Mouse (Mus musculus) urinary bladder, postnatal 14 days (tissue): ENCODE measurements around the gene Camta1.
A peak's percentile ranks its signal among the peaks of the same experiment; 100 is the strongest.

Experiments used
- DNase-seq: peaks from one replicate; pipeline ENCODE4 v3.0.0; 2021; ENCODE audit warnings: low spot score

Camta1 gene

GRCm38 (mm10) chr4:151682831-151683488 is 178.7 kb downstream of the Camta1 start:
- DNase-seq, result no peak

DNA sequence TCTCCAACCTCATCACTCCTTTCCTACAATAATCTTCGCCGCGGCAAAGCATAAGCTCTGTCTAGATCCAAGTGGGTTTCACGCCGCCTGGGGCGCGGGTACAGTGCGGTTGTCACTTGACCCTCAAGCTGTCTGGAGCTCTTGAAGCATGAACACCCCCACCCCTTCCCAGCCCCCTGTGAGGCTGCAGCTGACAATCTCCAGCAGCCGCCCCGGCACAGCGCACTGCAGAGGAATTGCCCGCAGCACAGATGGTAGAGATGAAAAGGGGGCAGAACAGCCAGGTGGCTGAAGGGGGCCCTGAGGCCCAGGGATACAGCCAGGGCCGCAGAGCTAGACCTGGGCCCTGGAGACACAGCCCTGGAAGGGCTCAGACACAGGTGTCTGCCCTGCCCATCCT is 189.2 kb downstream of the Camta1 start:
- no peak for DNase-seq

GRCm38 (mm10) chr4:151666411-151666901 is 195.2 kb downstream of the Camta1 start:
- DNase-seq, result no peak

GRCm38 (mm10) chr4:151661486-151661885 is 200.2 kb downstream of the Camta1 start:
- no peak for DNase-seq

DNA sequence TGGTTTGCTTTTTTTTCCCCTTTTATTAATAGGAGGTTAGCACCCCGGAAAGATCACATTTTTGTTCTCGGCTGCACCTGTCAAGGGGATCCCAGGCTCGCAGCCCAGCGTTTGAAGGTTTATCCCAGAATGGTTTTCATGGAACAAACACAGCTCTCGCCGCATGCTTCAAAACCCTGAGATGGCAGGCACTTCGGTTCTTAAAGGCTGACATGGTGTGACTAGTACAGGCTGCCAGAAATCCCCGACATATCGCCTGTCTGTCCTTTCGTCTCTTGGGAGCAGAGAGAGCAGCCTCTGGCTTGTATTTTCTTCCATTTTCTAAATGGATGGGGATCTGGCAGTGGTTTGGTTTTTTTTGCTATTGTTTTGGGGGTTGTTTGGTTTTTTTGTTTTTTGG is 205.2 kb downstream of the Camta1 start:
- DNase-seq, result no peak

DNA sequence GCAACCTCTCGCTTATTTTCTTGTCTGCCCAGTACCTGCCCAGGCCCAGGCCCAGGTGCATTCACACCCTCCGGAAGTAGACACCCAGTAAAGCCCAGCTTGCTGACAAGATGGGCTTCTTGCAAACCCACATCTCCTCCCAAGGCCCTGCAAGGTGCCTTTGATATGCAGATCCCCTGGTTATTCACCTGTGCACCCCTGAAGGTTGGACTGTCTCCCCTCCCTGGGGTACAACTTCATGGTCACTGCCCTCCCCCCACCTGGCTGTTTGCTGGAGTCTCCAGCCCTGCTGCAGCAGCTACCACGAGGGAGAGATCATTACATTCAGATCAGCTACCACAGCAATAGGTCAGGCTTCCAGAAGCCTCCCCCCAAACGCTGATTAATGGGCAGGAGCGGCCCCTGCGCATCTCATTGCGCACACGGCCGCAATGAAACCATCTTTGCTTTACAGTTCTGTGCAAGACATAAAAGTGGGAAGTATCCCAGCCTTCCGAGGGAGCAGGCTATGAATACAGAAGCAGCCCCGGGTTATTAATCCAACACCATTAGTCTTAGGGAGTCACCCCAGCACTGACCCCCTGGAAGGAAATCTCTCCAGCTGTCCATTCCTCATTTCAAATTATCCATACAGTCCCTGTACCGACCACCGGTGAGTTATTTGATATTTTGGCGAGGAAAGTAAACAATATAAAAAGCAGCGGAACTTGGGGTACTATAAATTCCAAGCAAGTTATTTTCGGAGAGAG is 205.9 kb downstream of the Camta1 start:
- DNase-seq, result no peak

- no peak for DNase-seq
Observed at GRCm38 (mm10) chr4:151655227-151655626, 206.4 kb downstream of the Camta1 start.

DNA sequence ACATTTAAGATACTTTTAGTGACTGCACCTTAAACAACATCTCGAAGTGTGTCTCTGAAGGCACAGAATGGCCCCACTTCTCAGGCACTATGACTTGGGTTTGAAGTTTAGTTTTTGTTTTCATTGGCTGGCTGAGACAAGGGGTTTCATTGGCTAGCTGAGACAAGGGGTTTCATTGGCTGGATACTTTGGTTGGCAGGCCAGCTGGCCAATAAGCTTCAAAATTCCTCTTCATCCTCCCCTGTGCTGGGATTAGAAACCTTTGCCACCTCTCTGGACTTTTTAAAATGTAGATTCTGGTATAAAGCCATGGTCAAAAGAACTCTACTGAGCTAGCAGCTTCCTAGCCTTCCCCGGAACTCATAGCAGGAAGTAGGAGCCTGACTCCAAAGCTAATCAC is 219.3 kb downstream of the Camta1 start:
- DNase-seq, result no peak

- no peak for DNase-seq
Observed at GRCm38 (mm10) chr4:151640971-151641370, 220.7 kb downstream of the Camta1 start.

DNA sequence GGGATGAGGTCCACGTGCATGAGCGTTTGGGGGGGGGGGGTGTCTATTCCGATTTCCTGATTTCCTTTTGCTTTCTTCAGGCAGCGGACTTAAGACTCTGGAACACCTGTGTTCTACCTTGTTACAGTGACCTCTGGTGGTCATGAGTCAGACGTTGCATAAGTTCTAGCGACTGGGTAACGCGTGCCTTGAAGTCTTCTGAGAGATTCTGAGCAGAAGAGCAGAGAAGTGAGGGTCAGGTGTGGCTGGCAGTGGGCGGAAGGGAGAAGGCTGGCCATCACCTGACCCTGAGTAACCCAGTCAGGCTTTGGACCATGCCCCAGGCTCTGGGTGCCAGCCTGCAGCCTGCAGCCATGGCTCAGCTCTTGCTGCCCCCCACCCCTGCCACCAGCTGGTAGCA is 222.7 kb downstream of the Camta1 start:
- peak; percentile 24 for DNase-seq

DNA sequence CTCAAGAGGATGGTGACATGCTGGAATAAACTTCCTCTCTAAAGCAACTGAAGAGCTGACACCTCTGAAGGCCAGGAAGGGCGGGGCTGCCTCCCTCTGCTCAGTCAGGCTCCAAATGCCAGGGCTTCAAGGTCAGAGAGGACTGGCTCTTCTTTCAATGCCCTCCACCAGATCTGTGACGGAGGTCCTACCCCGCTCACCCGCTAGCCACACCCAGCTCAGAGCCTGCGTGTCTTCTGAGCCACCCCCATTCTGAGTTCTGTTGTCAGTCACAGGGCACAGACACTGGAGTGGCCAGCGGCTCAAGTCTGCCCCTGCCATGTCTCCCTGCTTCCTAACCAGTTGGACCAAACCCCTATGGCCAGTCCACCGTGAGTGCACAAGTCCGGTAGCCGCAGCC is 224.3 kb downstream of the Camta1 start:
- DNase-seq, result no peak

GRCm38 (mm10) chr4:151634771-151635170 is 226.9 kb downstream of the Camta1 start:
- DNase-seq, result no peak

DNA sequence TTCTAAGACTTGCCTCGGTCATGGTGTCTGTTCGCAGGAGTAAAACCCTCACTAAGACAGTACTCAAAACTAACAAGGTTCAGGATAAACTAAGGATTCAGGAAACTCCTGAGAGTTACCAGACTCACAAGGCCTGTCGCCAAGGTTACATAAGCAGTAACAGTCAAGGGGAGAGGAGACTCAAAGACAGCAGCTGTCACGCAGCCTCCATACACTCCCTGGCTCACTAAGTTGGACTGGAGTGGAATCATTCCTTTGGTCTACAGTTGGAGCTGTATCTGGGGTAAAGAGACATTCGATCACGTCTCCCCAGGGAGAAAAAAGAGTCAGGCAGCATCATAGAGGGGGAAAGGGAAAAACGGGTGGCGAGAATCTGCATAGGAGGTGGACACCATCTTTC is 227.9 kb downstream of the Camta1 start:
- DNase-seq, result no peak

DNA sequence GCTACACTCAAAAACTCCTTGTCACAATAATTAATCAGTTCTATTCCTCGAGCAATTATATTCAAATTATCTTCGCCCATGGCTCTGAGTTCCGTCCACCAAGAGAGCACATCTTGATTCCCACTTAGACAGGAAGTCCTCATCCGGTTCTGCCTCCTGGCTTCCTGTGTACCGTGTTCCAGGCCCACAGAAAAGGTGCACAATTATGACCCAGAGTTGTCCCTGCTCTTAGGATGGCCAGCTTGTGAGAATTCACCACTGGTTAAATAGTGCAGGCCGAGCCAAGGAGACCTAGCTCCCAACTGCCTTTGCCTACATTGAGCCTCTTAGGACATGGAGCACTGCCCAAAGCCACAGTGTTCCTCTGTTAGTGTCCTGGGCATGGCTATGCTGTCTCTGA is 229.4 kb downstream of the Camta1 start:
- no peak for DNase-seq

DNA sequence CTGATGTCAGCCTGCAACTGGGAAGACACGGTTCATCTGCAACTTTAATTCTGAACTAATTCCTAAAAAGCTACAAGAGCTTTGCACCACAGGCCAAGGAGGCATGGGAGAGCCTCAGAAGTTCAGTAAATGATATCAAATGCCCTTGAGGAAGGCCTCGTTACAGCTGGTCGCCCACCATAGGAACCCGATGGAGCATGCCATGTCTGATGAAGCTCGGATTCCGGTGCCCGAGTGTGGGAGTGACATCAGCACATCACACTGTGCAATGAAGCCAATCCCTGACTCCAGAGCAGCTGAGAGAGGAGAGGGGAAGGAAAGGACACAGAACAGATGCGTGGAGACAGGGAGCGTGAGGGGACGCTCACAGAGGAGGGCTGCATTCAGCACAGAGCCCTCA is 231.0 kb downstream of the Camta1 start:
- DNase-seq, result no peak

DNA sequence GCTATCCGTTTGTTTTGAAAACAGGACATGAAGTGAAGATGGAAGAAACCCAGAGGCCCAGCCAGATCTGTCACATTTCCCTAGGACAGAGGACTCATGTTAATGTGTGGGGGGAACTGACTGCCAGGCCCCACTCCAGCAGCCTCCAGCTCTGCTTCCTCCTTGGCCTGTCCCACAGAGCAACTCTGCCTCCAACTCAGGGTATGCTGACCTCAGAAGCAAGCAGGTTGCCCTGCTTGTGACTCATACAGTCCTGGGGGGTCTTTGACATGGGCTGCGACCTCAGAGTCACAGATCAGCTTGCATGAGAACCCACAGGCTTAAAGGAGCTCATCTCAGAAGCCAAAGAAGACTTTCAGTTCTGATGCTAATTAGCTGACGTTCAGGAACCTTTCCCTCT is 231.4 kb downstream of the Camta1 start:
- no peak for DNase-seq

DNA sequence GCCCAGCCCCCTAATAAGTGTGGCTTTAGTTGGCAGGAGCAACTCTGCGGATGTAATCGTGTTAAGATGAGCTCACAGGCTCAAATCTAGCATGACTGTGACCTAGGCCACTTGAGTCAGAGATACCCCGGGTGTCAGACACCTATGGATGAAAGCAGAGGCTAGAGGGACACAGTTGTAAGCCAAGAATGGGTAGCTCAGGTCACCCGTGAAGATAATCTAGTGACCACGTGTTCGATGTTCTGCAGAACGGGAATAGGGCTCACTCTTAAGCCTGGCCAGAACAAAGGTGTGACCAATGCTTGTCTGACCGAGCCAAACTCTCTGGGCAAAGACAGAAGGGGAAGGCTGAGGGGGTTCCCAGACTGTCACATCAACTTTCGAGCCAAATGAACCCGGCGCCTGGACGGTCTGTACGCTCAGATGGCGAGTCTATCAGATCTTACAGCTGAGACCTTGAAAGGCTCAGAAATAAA is 242.1 kb downstream of the Camta1 start:
- no peak for DNase-seq

- no peak for DNase-seq
Observed at GRCm38 (mm10) chr4:151618420-151619310, 243.0 kb downstream of the Camta1 start.

DNA sequence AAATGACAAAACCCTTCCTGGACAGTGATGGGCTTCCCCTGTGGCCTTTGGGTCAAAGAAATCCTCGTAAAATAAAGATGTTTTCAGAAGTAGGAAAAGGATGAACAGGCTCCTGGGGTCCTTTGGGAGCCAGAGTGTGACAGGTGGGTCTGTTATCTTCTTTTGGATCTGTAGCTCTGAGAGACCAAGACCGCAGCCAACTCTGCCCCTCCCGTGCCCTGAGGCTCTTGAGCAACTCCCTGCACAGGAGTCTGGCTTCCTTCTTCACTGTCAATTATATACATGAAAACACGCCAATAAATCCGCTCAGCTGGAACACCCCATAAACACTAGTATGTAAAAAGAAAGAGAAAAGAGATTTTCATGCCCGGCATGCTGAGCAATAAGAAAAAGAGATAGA is 250.1 kb downstream of the Camta1 start:
- DNase-seq, result no peak

GRCm38 (mm10) chr4:151610266-151610665 is 251.4 kb downstream of the Camta1 start:
- DNase-seq, result peak; percentile 44

- peak; percentile 50 for DNase-seq
Observed at GRCm38 (mm10) chr4:151604907-151605306, 256.8 kb downstream of the Camta1 start.

GRCm38 (mm10) chr4:151604481-151604880 is 257.2 kb downstream of the Camta1 start:
- peak; percentile 80 for DNase-seq
